In the genomic region with DNA sequence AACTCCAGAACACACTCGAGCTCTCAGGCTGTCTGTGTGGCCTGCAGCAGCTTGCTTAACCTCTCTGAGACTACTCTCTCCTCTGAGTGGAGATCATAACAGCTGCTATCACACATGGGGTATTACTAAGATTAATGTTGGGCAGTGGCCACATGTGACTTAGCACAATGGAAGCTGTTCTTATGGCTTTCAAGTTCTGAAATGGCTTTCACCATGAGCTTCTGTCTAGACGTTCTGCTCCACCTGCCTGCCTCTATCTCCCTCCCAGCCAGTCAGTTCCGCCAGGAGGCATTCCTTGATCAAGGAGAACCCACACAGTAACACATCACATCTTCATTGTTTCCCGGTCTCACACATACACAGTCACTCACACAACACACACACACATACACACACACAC, we compare ENCODE assay signal across 19 mouse cellular contexts. TPM values are rescaled to one million over a fixed set of nuclear protein-coding genes. Genes with fewer than 3 reads are reported as not detected.
A peak's percentile ranks its signal among the peaks of the same experiment; 100 is the strongest.
DNase-seq lines count a peak whose midpoint lies in the region; ATAC-seq and TF ChIP-seq lines count a peak whose summit lies in the region.
"Had no signal": no experiment of that assay in that cellular context is flagged by ENCODE, and none has a peak within 500 bp of the region (broad histone marks: within the 10 kb centered on the region; RNA-seq: fewer than 3 reads in every experiment).

No protein-coding gene starts in this region.

- 72% methylated on average over 4 of the region's 4 CpGs for WGBS in hindbrain, embryonic 14.5 days
- WGBS in hindbrain, embryonic 10.5 days: 75% methylated on average over 4 of the region's 4 CpGs
- 61% methylated on average over 4 of the region's 4 CpGs for WGBS in midbrain, embryonic 16.5 days
- WGBS in midbrain, embryonic 13.5 days: 75% methylated on average over 4 of the region's 4 CpGs
- 73% methylated on average over 4 of the region's 4 CpGs for WGBS in forebrain, postnatal 0 days

- peaks cover 14% of the 10 kb centered on the region for H3K4me1 ChIP-seq in hindbrain, embryonic 14.5 days (replicated peaks; ENCODE audit: control insufficient read depth, insufficient read depth, low read length)
- peaks cover 42% of the 10 kb centered on the region for H3K4me1 ChIP-seq in hindbrain, embryonic 10.5 days (replicated peaks)
- peaks cover 14% of the 10 kb centered on the region for H3K4me1 ChIP-seq in midbrain, embryonic 16.5 days (ENCODE audit: control insufficient read depth, insufficient read depth, low read length)
- H3K4me1 ChIP-seq in midbrain, embryonic 13.5 days (replicated peaks): peaks cover 37% of the 10 kb centered on the region
- peaks cover 6% of the 10 kb centered on the region; the same call in 1 of the 2 replicates for H3K4me1 ChIP-seq in forebrain, postnatal 0 days (ENCODE audit: insufficient read depth)

- H3K27me3 ChIP-seq in hindbrain, embryonic 14.5 days (ENCODE audit: control insufficient read depth, insufficient read depth, low read length): 0 out of 2 replicates have a peak, but pooled peaks cover 6% of the 10 kb centered on the region
- peaks cover 51% of the 10 kb centered on the region for H3K27me3 ChIP-seq in hindbrain, embryonic 10.5 days (ENCODE audit: insufficient read depth, poor library complexity, severe bottlenecking)
- no peaks in the 10 kb centered on the region for H3K27me3 ChIP-seq in midbrain, embryonic 16.5 days (ENCODE audit: control insufficient read depth, insufficient read depth, low read depth, low read length)
- peaks cover 25% of the 10 kb centered on the region for H3K27me3 ChIP-seq in midbrain, embryonic 13.5 days
- H3K27me3 ChIP-seq in forebrain, postnatal 0 days (ENCODE audit: insufficient read depth, low read length): no peaks in the 10 kb centered on the region

- TF ChIP-seq CTCF in forebrain, postnatal 0 days (IDR thresholded peaks at IDR 0.05; ENCODE audit: low read depth): no peak

- no peak overlapping the region for H3K4me3 ChIP-seq in hindbrain, embryonic 14.5 days (replicated peaks; ENCODE audit: low read length)
- H3K4me3 ChIP-seq in hindbrain, embryonic 10.5 days: no peak overlapping the region
- H3K4me3 ChIP-seq in midbrain, embryonic 16.5 days (ENCODE audit: low read depth, low read length): no peak overlapping the region
- no peak overlapping the region for H3K4me3 ChIP-seq in midbrain, embryonic 13.5 days (replicated peaks)
- H3K4me3 ChIP-seq in forebrain, postnatal 0 days (ENCODE audit: low read depth, low read length): no peak overlapping the region
- H3K4me3 ChIP-seq: erythroblast, embryonic 14.5 days; heart, embryonic 15.5 days; limb, embryonic 15.5 days; liver, embryonic 15.5 days; midbrain, embryonic 12.5 days had no signal

- DNase-seq in cerebellum, adult 9-10 months: peak; percentile 56
- no peak for DNase-seq in cerebellum, postnatal 4 days (ENCODE audit: low spot score in 2 of 2)
- DNase-seq in hindbrain, embryonic 14.5 days (ENCODE audit: low spot score): no peak
- no peak for DNase-seq in hindbrain, embryonic 10.5 days (ENCODE audit: low spot score)
- no peak for DNase-seq in forebrain, postnatal 0 days
- DNase-seq: adrenal gland, adult 8-10 months; cerebellum, postnatal 36 days; gastrocnemius, postnatal 14 days; heart, postnatal 4 days had no signal

- no peak overlapping the region for H3K27ac ChIP-seq in hindbrain, embryonic 14.5 days
- H3K27ac ChIP-seq in hindbrain, embryonic 10.5 days: no peak overlapping the region
- H3K27ac ChIP-seq in midbrain, embryonic 16.5 days (ENCODE audit: low read length): no peak overlapping the region
- H3K27ac ChIP-seq in midbrain, embryonic 13.5 days: no peak overlapping the region
- H3K27ac ChIP-seq in forebrain, postnatal 0 days (ENCODE audit: low read depth, low read length): no peak overlapping the region
- H3K27ac ChIP-seq: heart, embryonic 15.5 days; limb, embryonic 15.5 days; liver, embryonic 15.5 days; midbrain, embryonic 12.5 days had no signal

- peak overlapping the region; percentile 89; the same call in 1 of the 2 replicates for H3K4me2 ChIP-seq in hindbrain, embryonic 14.5 days (replicated peaks)
- peak overlapping the region; percentile 83 for H3K4me2 ChIP-seq in midbrain, embryonic 16.5 days (ENCODE audit: low read length)
- H3K4me2 ChIP-seq in midbrain, embryonic 13.5 days (replicated peaks): no peak overlapping the region
- H3K4me2 ChIP-seq in forebrain, postnatal 0 days (ENCODE audit: low read depth): peak overlapping the region; percentile 96
- H3K4me2 ChIP-seq: heart, embryonic 15.5 days; limb, embryonic 15.5 days; liver, embryonic 15.5 days; midbrain, embryonic 12.5 days had no signal

- no peaks in the 10 kb centered on the region for H3K9me3 ChIP-seq in hindbrain, embryonic 14.5 days (ENCODE audit: control insufficient read depth, low read length)
- H3K9me3 ChIP-seq in hindbrain, embryonic 10.5 days: no peaks in the 10 kb centered on the region
- no peaks in the 10 kb centered on the region for H3K9me3 ChIP-seq in midbrain, embryonic 16.5 days (replicated peaks; ENCODE audit: control insufficient read depth, low read length, poor library complexity, severe bottlenecking)
- no peaks in the 10 kb centered on the region for H3K9me3 ChIP-seq in midbrain, embryonic 13.5 days
- H3K9me3 ChIP-seq in forebrain, postnatal 0 days (ENCODE audit: low read length): no peaks in the 10 kb centered on the region
- H3K9me3 ChIP-seq: heart, embryonic 15.5 days; limb, embryonic 15.5 days; liver, embryonic 15.5 days; midbrain, embryonic 12.5 days had no signal

- no peaks in the 10 kb centered on the region for H3K36me3 ChIP-seq in hindbrain, embryonic 14.5 days (replicated peaks; ENCODE audit: control insufficient read depth, insufficient read depth)
- H3K36me3 ChIP-seq in hindbrain, embryonic 10.5 days: no peaks in the 10 kb centered on the region
- H3K36me3 ChIP-seq in midbrain, embryonic 16.5 days (ENCODE audit: control insufficient read depth, insufficient read depth, low read length): no peaks in the 10 kb centered on the region
- no peaks in the 10 kb centered on the region for H3K36me3 ChIP-seq in midbrain, embryonic 13.5 days
- no peaks in the 10 kb centered on the region for H3K36me3 ChIP-seq in forebrain, postnatal 0 days (ENCODE audit: insufficient read depth)
- H3K36me3 ChIP-seq: heart, embryonic 15.5 days; limb, embryonic 15.5 days; liver, embryonic 15.5 days; midbrain, embryonic 12.5 days had no signal

- H3K9ac ChIP-seq in hindbrain, embryonic 14.5 days: no peak overlapping the region
- no peak overlapping the region for H3K9ac ChIP-seq in midbrain, embryonic 16.5 days (ENCODE audit: low read depth, low read length)
- no peak overlapping the region for H3K9ac ChIP-seq in midbrain, embryonic 13.5 days (replicated peaks)
- no peak overlapping the region for H3K9ac ChIP-seq in forebrain, postnatal 0 days
- H3K9ac ChIP-seq: heart, embryonic 15.5 days; limb, embryonic 15.5 days; liver, embryonic 15.5 days; midbrain, embryonic 12.5 days had no signal

- no peak for ATAC-seq in hindbrain, embryonic 14.5 days (ENCODE audit: low FRiP score)
- ATAC-seq in midbrain, embryonic 16.5 days: no peak
- no peak for ATAC-seq in midbrain, embryonic 13.5 days
- no peak for ATAC-seq in forebrain, postnatal 0 days
- ATAC-seq: CD4-positive, CD25-positive, alpha-beta regulatory T cell, adult 4 months; intestine, postnatal 0 days; Patski had no signal

RNA-seq across cellular contexts. Expression of a gene that starts 3.2 kb away (rescaled TPM):
- polyA plus RNA-seq in hindbrain, embryonic 14.5 days (2014; fragmentation: Nextera tagmentation; extraction: Ambion mirVana): 7.7 and 8.2 TPM in 2 replicates
- 2.3 and 2.7 TPM in 2 replicates for polyA plus RNA-seq in hindbrain, embryonic 10.5 days (2016; fragmentation: Nextera tagmentation; extraction: Ambion mirVana)
- 6.8 and 7.3 TPM in 2 replicates for polyA plus RNA-seq in midbrain, embryonic 16.5 days (2015; fragmentation: Nextera tagmentation; extraction: Ambion mirVana)
- polyA plus RNA-seq in midbrain, embryonic 13.5 days (2015; fragmentation: Nextera tagmentation; extraction: Ambion mirVana): 3.2 and 3.8 TPM in 2 replicates
- total RNA-seq in forebrain, postnatal 0 days (2014; rRNA removed): 28.7 and 28.8 TPM in 2 replicates
- polyA plus RNA-seq in forebrain, postnatal 0 days (2015; fragmentation: Nextera tagmentation; extraction: Ambion mirVana): 5.7 and 6.2 TPM in 2 replicates
- polyA plus RNA-seq: erythroblast, embryonic 14.5 days had no signal

RNA-seq across cellular contexts. Expression of a gene that starts 56.4 kb away (rescaled TPM):
- polyA plus RNA-seq in hindbrain, embryonic 14.5 days (2014; fragmentation: Nextera tagmentation; extraction: Ambion mirVana): 78.6 and 82.0 TPM in 2 replicates
- 67.8 and 74.2 TPM in 2 replicates for polyA plus RNA-seq in hindbrain, embryonic 10.5 days (2016; fragmentation: Nextera tagmentation; extraction: Ambion mirVana)
- 65.6 and 71.0 TPM in 2 replicates for polyA plus RNA-seq in midbrain, embryonic 16.5 days (2015; fragmentation: Nextera tagmentation; extraction: Ambion mirVana)
- 72.3 and 75.8 TPM in 2 replicates for polyA plus RNA-seq in midbrain, embryonic 13.5 days (2015; fragmentation: Nextera tagmentation; extraction: Ambion mirVana)
- total RNA-seq in forebrain, postnatal 0 days (2014; rRNA removed): 45.0 and 53.1 TPM in 2 replicates
- polyA plus RNA-seq in forebrain, postnatal 0 days (2015; fragmentation: Nextera tagmentation; extraction: Ambion mirVana): 75.2 and 82.4 TPM in 2 replicates
